Mouse (Mus musculus) CD4-positive, CD25-positive, alpha-beta regulatory T cell, adult 4 months (primary cell): ENCODE measurements around the gene Ccar1. TPM values are rescaled to one million over a fixed set of nuclear protein-coding genes. Genes with fewer than 3 reads are reported as not detected.
"Not testable (repeated sequence)": the region's sequence is repeated elsewhere in the genome, so short reads cannot be mapped to it uniquely, and the experiment has no call there.

Experiments
- ATAC-seq: one replicate; pipeline ENCODE4 v1.8.0; 2017
- polyA plus RNA-seq, 2 experiments: library from polyadenylated mRNA; unstranded; fragments of 100-300 nt; shearing (Covaris generic); gene quantifications; one replicate each; pipeline ENCODE4 v1.2.1; 2017

Gene Ccar1
- polyA plus RNA-seq, 2 experiments from 2014 or later, result 113 to 124 TPM

DNA sequence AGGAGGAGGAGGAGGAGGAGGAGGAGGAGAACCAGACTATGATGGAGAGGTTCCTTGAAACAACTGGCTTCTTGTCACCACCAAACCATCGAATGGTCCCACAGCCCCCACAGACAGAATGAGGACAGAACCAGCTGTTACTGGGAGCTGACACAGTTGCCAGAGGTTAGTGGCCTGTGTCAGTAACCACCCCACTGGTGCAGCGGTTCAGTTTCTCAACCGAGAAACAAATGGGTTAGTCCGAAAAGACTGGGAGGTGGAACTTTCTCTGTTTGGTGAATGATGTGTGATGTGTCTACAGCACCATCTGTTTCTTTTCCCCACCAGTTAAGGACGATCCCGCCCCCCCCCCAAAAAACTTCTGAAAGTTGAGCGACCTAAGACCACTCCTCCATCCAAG lies 67.2 kb downstream of the Ccar1 start:
- no peak for ATAC-seq

- no peak for ATAC-seq
These were observed 69.4 kb downstream of the Ccar1 start for GRCm38 (mm10) chr10:62722701-62723100.

- not testable (repeated sequence) for ATAC-seq
These were observed 71.5 kb downstream of the Ccar1 start for GRCm38 (mm10) chr10:62720574-62720973.

DNA sequence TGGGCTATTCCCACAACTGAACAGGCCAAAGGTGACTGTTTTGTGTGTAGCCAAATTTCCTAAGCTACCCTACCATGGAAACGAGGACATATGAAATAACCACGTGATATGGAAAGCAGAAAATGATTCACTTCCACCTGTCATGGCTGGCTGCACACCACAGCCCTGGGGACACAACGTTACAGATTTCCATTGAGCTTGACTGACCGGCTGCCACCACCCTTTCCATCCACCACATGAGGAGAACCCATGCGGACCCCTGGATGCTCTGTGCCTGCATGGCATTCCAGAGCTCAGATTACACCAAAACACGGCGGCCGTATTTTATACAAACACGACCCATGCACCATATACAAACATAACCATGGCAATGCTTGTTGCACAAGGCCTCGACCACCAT lies 78.6 kb downstream of the Ccar1 start:
- no peak for ATAC-seq

GRCm38 (mm10) chr10:62703579-62703978 lies 88.5 kb downstream of the Ccar1 start:
- no peak for ATAC-seq

- ATAC-seq, result no peak
These were observed 89.7 kb downstream of the Ccar1 start for GRCm38 (mm10) chr10:62702436-62702835.

Other genes with a start within 250 kb of the Ccar1 start
- gene Kif1bp, start 213.8 kb downstream of the Ccar1 start, polyA plus RNA-seq, result 1 to 10 TPM; 2.7 to 5.4 TPM
- 10 to 100 TPM; 56.3 to 58.8 TPM for gene Ddx21, start 190.0 kb downstream of the Ccar1 start, polyA plus RNA-seq
- 100 to 1,000 TPM in 1 of 2 experiments, 10 to 100 TPM in 1; 96.5 to 101 TPM for gene Ddx50, start 141.1 kb downstream of the Ccar1 start, polyA plus RNA-seq
- 1 to 10 TPM; 2.2 to 3.2 TPM for gene Stox1, start 66.2 kb downstream of the Ccar1 start, polyA plus RNA-seq
- gene Tet1, start 116.7 kb upstream of the Ccar1 start, polyA plus RNA-seq, result 1 to 10 TPM; 6.9 to 7.2 TPM
- gene Slc25a16, start 128.3 kb upstream of the Ccar1 start, polyA plus RNA-seq, result 1 to 10 TPM; 2.9 to 3.4 TPM
- 1 to 10 TPM; 2.0 to 3.0 TPM for gene Dna2, start 154.7 kb upstream of the Ccar1 start, polyA plus RNA-seq
- 10 to 100 TPM; 41.0 to 52.8 TPM for gene Rufy2, start 187.9 kb upstream of the Ccar1 start, polyA plus RNA-seq
- gene Hnrnph3, start 231.9 kb upstream of the Ccar1 start, polyA plus RNA-seq, result 100 to 1,000 TPM; 101 to 116 TPM
- under 1 TPM; 0.46 to 0.95 TPM for gene Pbld2, start 232.0 kb upstream of the Ccar1 start, polyA plus RNA-seq